Mouse (Mus musculus) midbrain, embryonic 14.5 days (tissue): Measurements from ENCODE around the gene Syngr4. TPM values are rescaled to one million over a fixed set of nuclear protein-coding genes. Genes with fewer than 3 reads are reported as not detected.
A peak's percentile ranks its signal among the peaks of the same experiment; 100 is the strongest.
"Not testable (repeated sequence)": the region's sequence is repeated elsewhere in the genome, so short reads cannot be mapped to it uniquely, and the experiment has no call there.

Source experiments
- ATAC-seq: fragments of 200-750 bp; cut with Nextera tagmentation; 2 replicates; pipeline ENCODE4 v1.8.0; 2017; ENCODE audit warnings: moderate number of reproducible peaks, moderate library complexity; ENCODE audit not compliant: low FRiP score, low TSS enrichment
- DNase-seq: peaks from one replicate; pipeline ENCODE4 v3.0.0-alpha.2; 2015
- H3K27ac ChIP-seq: fragments of 300-500 bp; sonication (generic); replicated peaks from 2 replicates; pipeline ENCODE4 v1.5.1; 2014; ENCODE audit warnings: mild to moderate bottlenecking, low read depth, low read length, moderate library complexity
- H3K27me3 ChIP-seq: fragments of 300-500 bp; sonication (generic); 2 replicates; pipeline ENCODE4 v1.6.1; 2014; ENCODE audit warnings: low read length, control low read depth, mixed read lengths; ENCODE audit not compliant: control insufficient read depth, insufficient read depth
- H3K36me3 ChIP-seq: fragments of 300-500 bp; sonication (generic); 2 replicates; pipeline ENCODE4 v1.6.1; 2014; ENCODE audit warnings: low read length, control low read depth; ENCODE audit not compliant: control insufficient read depth, insufficient read depth
- H3K4me1 ChIP-seq: fragments of 300-500 bp; sonication (generic); 2 replicates; pipeline ENCODE4 v1.6.1; 2014; ENCODE audit warnings: mild to moderate bottlenecking, antibody characterized with exemption, low read length, control low read depth; ENCODE audit not compliant: control insufficient read depth, insufficient read depth
- H3K4me2 ChIP-seq: fragments of 300-500 bp; sonication (generic); 2 replicates; pipeline ENCODE4 v1.6.1; 2014; ENCODE audit warnings: mild to moderate bottlenecking, low read length, moderate library complexity
- H3K4me3 ChIP-seq: fragments of 300-500 bp; sonication (generic); replicated peaks from 2 replicates; pipeline ENCODE4 v1.5.1; 2014; ENCODE audit warnings: low read depth, low read length
- H3K9ac ChIP-seq: fragments of 300-500 bp; sonication (generic); replicated peaks from 2 replicates; pipeline ENCODE4 v1.6.1; 2014; ENCODE audit warnings: mild to moderate bottlenecking, low read length, moderate library complexity
- H3K9me3 ChIP-seq: fragments of 300-500 bp; sonication (generic); 2 replicates; pipeline ENCODE4 v1.6.1; 2016; ENCODE audit warnings: low read length, control low read depth, mixed read lengths; ENCODE audit not compliant: control insufficient read depth
- WGBS: fragments of 180-500 bp; shearing (Covaris S2); extraction: QIAGEN DNeasy Blood & Tissue Kit; methylation state at CpG from one replicate; pipeline ENCODE4 v1.1.7; 2014; 5-methylcytosine and 5-hydroxymethylcytosine counted together
- polyA plus RNA-seq: library from polyadenylated mRNA; unstranded; fragments of >200 nt; fragmentation: Nextera tagmentation; extraction: Ambion mirVana; gene quantifications from 2 replicates; pipeline ENCODE4 v1.2.1, GENCODE M21; 2014

Gene Syngr4
- polyA plus RNA-seq, 1 experiment from 2014 or later, result not detected

DNA sequence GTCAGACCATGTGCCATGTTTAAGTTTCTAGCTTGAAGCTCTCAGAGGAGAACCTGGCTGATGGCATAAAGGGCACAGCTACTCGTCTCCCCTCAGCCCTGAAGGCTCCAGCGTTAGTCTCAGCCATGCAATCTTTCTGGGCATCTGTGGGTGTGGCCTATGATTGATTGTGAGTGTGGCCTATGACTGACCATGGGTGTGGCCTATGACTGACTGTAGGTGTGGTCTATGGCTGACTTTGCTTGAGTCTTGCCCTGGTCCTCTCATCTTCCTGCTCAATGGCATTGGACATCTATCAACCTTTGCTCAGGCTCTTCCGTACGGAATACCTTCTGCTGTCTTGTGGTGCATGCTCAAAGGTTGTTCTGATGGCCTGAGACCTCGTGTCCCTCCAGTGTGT is 5.0 kb upstream of the Syngr4 start:
- WGBS, result 64% methylated on average over 5 of the region's 5 CpGs
- no peak overlapping the region for H3K4me3 ChIP-seq
- no peak overlapping the region for H3K4me2 ChIP-seq
- no peaks in the 10 kb centered on the region for H3K27me3 ChIP-seq
- DNase-seq (no peak), ATAC-seq (no peak)
- no peaks in the 10 kb centered on the region for H3K36me3 ChIP-seq
- no peak overlapping the region for H3K27ac ChIP-seq
- H3K4me1 ChIP-seq, result peaks cover 8% of the 10 kb centered on the region
- no peak overlapping the region for H3K9ac ChIP-seq
- H3K9me3 ChIP-seq, result no peaks in the 10 kb centered on the region

DNA sequence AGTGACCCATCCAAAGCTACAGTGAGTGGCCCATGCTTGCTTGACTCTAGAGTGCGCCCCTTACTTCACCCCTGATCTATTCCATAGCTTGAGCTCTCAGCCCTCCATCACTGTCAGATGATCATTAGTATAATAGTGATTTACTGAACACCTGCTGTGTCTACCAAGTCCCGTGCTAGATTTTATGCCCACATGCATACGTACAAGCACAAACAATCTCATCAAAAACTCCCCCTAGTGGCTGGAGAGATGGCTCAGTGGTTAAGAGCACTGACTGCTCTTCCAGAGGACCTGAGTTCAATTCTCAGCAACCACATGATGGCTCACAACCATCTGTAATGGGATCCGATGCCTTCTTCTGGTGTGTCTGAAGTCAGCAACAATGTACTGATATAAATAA is 1.6 kb upstream of the Syngr4 start:
- not testable (repeated sequence) for H3K36me3 ChIP-seq, H3K9me3 ChIP-seq, ATAC-seq, H3K27me3 ChIP-seq, H3K4me1 ChIP-seq, H3K27ac ChIP-seq
- WGBS, result 50% methylated on average over 4 of the region's 4 CpGs
- Histone ChIP-seq H3K4me2 (peak overlapping the region; percentile 81), H3K4me3 (peak overlapping the region; percentile 49), H3K9ac (peak overlapping the region; percentile 65; the same call in 1 of the 2 replicates)
- DNase-seq, result peak; percentile 53

DNA sequence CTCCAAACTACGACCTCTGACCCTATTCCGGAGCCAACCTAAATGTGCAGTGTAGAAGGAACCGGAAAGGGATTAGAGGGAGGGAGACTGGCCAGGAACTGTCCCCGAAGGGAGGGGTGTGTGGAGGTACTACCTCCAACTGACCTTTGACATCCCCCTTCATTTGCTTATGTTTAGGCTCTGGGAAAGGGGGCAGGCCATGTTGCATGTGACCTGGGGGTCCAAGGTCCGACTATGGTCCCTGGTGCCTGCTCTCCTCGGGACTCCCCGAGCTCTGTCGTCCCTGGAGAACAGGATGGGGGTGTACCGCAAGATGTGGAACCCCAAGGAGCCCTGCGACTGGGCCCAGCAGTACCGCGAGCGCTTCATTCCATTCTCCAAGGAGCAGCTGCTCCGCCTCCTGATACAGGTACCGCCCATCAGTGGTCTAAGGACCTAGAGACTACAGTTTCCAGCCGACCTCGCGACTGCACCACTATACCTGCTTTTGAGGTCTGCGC is 794 bp upstream of the Syngr4 start:
- no peaks in the 10 kb centered on the region for H3K36me3 ChIP-seq

DNA sequence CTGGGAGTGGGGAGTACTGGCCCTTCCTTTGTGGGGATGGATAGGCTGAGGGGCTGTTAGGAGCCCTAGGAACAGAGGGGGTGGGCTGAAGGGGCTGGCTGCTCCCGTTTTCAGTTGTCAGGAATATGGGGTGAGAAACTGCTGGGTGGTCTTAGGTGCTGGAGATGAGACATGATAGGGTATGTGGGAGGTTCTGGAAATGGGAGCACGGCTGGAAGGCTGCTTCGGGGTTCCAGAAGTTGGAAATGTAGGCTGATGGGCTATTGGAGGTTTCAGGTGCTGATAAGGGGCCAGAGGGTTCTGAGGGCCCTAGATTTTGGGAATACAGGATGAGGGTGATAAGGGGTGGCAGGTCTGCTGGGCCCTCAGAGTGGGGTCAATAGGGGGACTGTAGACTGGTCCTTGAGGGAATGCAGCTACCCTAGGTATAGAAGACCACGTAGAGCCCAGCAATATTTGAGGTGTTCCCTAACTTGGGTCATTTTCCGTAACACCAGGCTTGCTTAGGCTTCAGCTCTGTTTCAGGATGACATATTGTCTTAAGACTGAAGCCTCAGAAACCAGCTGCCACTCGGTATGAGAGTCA is 490 bp downstream of the Syngr4 start:
- Histone ChIP-seq H3K9ac (no peak overlapping the region), H3K4me2 (peak overlapping the region; percentile 81), H3K9me3 (no peaks in the 10 kb centered on the region), H3K36me3 (no peaks in the 10 kb centered on the region), H3K4me3 (peak overlapping the region; percentile 49), H3K27me3 (no peaks in the 10 kb centered on the region), H3K4me1 (peaks cover 8% of the 10 kb centered on the region), H3K27ac (no peak overlapping the region)
- 75% methylated on average over 6 of the region's 6 CpGs for WGBS
- ATAC-seq (peak; percentile 25; the same call in 1 of the 2 replicates), DNase-seq (no peak)

More for the DNA sequence above, 794 bp upstream of the Syngr4 start:
- H3K27me3 ChIP-seq, result no peaks in the 10 kb centered on the region
- H3K4me2 ChIP-seq, result peak overlapping the region; percentile 81
- H3K9me3 ChIP-seq, result no peaks in the 10 kb centered on the region
- DNase-seq, result peak; percentile 61
- H3K27ac ChIP-seq, result peak overlapping the region; percentile 65
- peaks cover 8% of the 10 kb centered on the region for H3K4me1 ChIP-seq
- WGBS, result under 1% methylated on average over 19 of the region's 19 CpGs
- H3K4me3 ChIP-seq, result peak overlapping the region; percentile 49
- H3K9ac ChIP-seq, result peak overlapping the region; percentile 65
- ATAC-seq, result peak; percentile 55

DNA sequence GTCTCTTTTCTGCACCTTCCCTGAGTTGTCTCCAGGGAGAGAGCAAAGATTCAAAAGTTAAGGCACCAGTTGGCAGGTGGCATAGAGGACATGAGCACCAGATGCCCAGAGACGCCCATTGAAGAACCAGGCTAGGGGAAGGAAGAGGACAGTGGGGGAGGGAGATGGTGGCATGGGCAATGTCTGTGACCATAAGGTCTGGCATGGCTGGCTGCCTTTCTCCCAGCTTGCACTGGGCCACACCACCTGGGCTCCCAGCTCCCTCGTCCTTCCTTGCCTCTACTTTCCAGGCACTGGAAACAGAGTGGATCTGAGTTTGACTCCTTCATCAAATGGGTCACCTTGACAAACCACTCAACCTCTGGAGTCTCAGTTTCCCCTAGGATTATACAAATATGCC is 3.9 kb downstream of the Syngr4 start:
- H3K9ac ChIP-seq, result no peak overlapping the region
- peaks cover 5% of the 10 kb centered on the region for H3K4me1 ChIP-seq
- H3K4me2 ChIP-seq, result no peak overlapping the region
- no peaks in the 10 kb centered on the region for H3K27me3 ChIP-seq
- DNase-seq (no peak), ATAC-seq (no peak)
- no peaks in the 10 kb centered on the region for H3K36me3 ChIP-seq
- WGBS, result 84% methylated on average over 2 of the region's 2 CpGs
- no peaks in the 10 kb centered on the region for H3K9me3 ChIP-seq
- H3K4me3 ChIP-seq, result no peak overlapping the region
- no peak overlapping the region for H3K27ac ChIP-seq

DNA sequence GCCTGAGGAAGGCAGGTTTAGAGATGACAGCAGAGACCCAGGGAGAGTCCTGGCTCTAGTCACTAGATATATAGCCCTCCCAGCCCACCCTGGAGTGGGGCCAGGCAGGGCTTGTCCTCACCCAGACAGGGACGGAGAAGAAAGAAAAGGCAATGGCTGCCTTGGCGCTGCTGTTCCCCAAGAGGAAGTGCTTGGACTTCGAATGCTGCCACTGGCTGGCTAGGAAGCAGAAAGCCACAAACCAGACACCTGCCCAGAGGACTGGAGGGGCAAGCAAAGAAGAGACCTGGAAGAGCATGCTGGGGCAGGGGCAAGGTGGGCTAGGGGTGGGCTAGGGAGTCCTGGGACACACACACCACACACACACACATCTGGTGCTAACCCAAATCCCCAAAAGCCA is 9.3 kb downstream of the Syngr4 start:
- no peak overlapping the region; the same call in 1 of the 2 replicates for H3K9ac ChIP-seq
- 55% methylated on average over 3 of the region's 3 CpGs for WGBS

DNA sequence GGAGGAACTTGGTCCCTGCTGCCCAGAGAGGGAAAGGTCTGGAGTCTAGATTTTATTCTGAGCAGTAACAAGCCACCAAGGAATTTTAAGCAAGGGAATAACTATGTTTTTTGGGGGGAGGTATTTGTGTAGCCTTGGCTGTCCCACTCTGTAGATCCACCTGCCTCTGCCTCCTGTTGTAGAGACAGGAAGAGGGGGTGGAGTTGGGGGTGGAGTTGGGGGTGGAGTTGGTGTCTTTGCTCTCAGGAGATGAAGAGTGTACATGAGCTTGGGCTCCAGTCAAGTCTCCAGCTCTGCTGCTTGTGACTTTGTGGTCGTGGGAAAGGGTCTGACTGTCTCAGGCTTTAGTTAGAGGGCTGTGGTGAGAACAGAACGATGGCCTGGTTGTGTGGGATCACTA is 15.5 kb downstream of the Syngr4 start:
- Histone ChIP-seq H3K4me1 (no peaks in the 10 kb centered on the region), H3K27me3 (no peaks in the 10 kb centered on the region), H3K9me3 (no peaks in the 10 kb centered on the region), H3K4me3 (no peak overlapping the region), H3K36me3 (peaks cover 82% of the 10 kb centered on the region), H3K9ac (no peak overlapping the region), H3K4me2 (no peak overlapping the region), H3K27ac (no peak overlapping the region)
- WGBS, result 92% methylated on average over 2 of the region's 2 CpGs
- DNase-seq, result no peak
- no peak for ATAC-seq

More for the DNA sequence above, 9.3 kb downstream of the Syngr4 start:
- no peak overlapping the region for H3K4me2 ChIP-seq
- no peak overlapping the region for H3K4me3 ChIP-seq
- H3K36me3 ChIP-seq, result peaks cover 31% of the 10 kb centered on the region
- no peak overlapping the region for H3K27ac ChIP-seq
- H3K4me1 ChIP-seq, result no peaks in the 10 kb centered on the region
- no peak for ATAC-seq
- H3K9me3 ChIP-seq, result no peaks in the 10 kb centered on the region
- no peaks in the 10 kb centered on the region for H3K27me3 ChIP-seq
- DNase-seq, result no peak

DNA sequence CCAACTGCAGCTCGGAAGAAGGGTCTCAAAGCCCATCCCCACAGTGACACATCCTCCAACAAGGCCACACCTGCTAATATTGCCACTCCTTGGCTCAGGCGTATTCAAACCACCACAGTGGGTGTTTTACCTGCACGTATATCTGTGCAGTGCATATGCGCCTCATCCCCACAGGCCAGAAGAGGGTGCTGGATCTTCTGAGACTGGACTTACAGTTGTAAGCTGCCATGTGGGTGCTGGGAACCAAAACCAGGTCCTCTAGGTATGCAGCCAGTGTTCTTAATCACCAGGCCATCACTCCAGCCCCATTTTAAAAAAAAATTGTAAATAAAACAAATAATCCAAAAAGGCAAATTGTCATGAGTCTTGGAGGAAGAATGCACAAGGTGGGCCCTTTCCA is 16.0 kb downstream of the Syngr4 start:
- Histone ChIP-seq H3K4me2 (no peak overlapping the region), H3K9me3 (no peaks in the 10 kb centered on the region), H3K36me3 (peaks cover 86% of the 10 kb centered on the region), H3K9ac (no peak overlapping the region), H3K4me3 (no peak overlapping the region), H3K4me1 (no peaks in the 10 kb centered on the region), H3K27me3 (no peaks in the 10 kb centered on the region), H3K27ac (no peak overlapping the region)
- DNase-seq (no peak), ATAC-seq (no peak)
- WGBS, result 98% methylated on average over 4 of the region's 4 CpGs

DNA sequence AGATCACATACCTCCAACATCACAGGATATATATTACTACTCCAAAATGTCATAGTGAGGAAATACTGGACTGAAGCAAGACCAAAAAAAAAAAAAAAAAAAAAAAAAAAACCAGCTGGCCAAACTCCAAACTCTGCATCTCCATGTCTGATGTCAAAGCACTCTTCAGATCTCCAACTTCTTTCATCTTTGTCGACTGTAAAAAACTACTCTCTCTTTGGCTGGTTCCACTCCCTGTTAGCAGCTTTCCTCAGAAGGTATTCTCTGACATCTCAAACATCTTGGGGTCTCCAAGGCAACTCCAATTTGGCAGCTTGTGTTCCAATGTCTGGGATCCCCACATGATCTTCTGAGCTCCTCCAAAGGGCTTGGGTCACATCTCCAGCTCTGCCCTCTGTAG is 18.2 kb downstream of the Syngr4 start, which contains the start of gene Grin2d:
Gene Grin2d, minus strand, starts transcription at position 101 of the 400 bp plus-strand sequence.
- WGBS, result 94% methylated on average over 1 of the region's 1 CpGs
- H3K27me3 ChIP-seq, DNase-seq, H3K9me3 ChIP-seq, H3K4me3 ChIP-seq, H3K4me2 ChIP-seq, H3K9ac ChIP-seq, H3K27ac ChIP-seq, ATAC-seq: not testable (repeated sequence)
- Histone ChIP-seq H3K36me3 (peaks cover 76% of the 10 kb centered on the region), H3K4me1 (peaks cover 11% of the 10 kb centered on the region)
